Mouse (Mus musculus) heart, postnatal 0 days (tissue): ENCODE measurements around the gene Aprt. TPM values are rescaled to one million over a fixed set of nuclear protein-coding genes. Genes with fewer than 3 reads are reported as not detected.

Experiments used
- ATAC-seq: fragments of 200-750 bp; cut with Nextera tagmentation; 2 replicates; pipeline ENCODE4 v1.8.0; 2017; ENCODE audit warnings: low read depth, moderate number of reproducible peaks, moderate library complexity; ENCODE audit not compliant: insufficient read depth
- DNase-seq: peaks from one replicate; pipeline ENCODE4 v3.0.0-alpha.2; 2016; ENCODE audit warnings: low spot score
- H3K27ac ChIP-seq: fragments of 300-500 bp; sonication (generic); 2 replicates; pipeline ENCODE4 v1.5.1; 2014; ENCODE audit warnings: low read depth, mild to moderate bottlenecking
- H3K27me3 ChIP-seq: fragments of 300-500 bp; sonication (generic); 2 replicates; pipeline ENCODE4 v1.6.1; 2014; ENCODE audit warnings: low read length, mixed read lengths; ENCODE audit not compliant: control insufficient read depth, insufficient read depth
- H3K36me3 ChIP-seq: fragments of 300-500 bp; sonication (generic); replicated peaks from 2 replicates; pipeline ENCODE4 v1.6.1; 2014; ENCODE audit warnings: low read length, mixed read lengths; ENCODE audit not compliant: control insufficient read depth, insufficient read depth
- H3K4me1 ChIP-seq: fragments of 300-500 bp; sonication (generic); 2 replicates; pipeline ENCODE4 v1.6.1; 2014; ENCODE audit warnings: antibody characterized with exemption; ENCODE audit not compliant: control insufficient read depth, insufficient read depth
- H3K4me2 ChIP-seq: fragments of 300-500 bp; sonication (generic); 2 replicates; pipeline ENCODE4 v1.6.1; 2014; ENCODE audit warnings: low read depth, mild to moderate bottlenecking, low read length, moderate library complexity
- H3K4me3 ChIP-seq: fragments of 300-500 bp; sonication (generic); 2 replicates; pipeline ENCODE4 v1.5.1; 2014; ENCODE audit warnings: low read depth, low read length
- H3K9ac ChIP-seq: fragments of 300-500 bp; sonication (generic); replicated peaks from 2 replicates; pipeline ENCODE4 v1.6.1; 2014; ENCODE audit warnings: low read depth, low read length, mixed read lengths
- H3K9me3 ChIP-seq: fragments of 300-500 bp; sonication (generic); replicated peaks from 2 replicates; pipeline ENCODE4 v1.6.1; 2016; ENCODE audit warnings: low read length; ENCODE audit not compliant: control insufficient read depth
- CTCF ChIP-seq: IDR thresholded peaks from 2 replicates; pipeline ENCODE4 v1.5.1; 2016; ENCODE audit warnings: antibody characterized with exemption, control low read depth, low read depth
- EP300 ChIP-seq: IDR thresholded peaks from 2 replicates; pipeline ENCODE4 v1.6.1; 2016; ENCODE audit warnings: antibody characterized with exemption, low read depth
- WGBS: fragments of 180-500 bp; shearing (Covaris S2); extraction: QIAGEN DNeasy Blood & Tissue Kit; methylation state at CpG from one replicate; pipeline ENCODE4 v1.1.7; 2014; 5-methylcytosine and 5-hydroxymethylcytosine counted together
- polyA plus RNA-seq: library from polyadenylated mRNA; unstranded; fragments of >200 nt; fragmentation: Nextera tagmentation; extraction: Ambion mirVana; gene quantifications from 2 replicates; pipeline ENCODE4 v1.2.1, GENCODE M21; 2015
- total RNA-seq: library from RNA; depleted of rRNA; stranded (reverse); fragments of >200 nt; gene quantifications from 2 replicates; pipeline ENCODE4 v1.2.3, GENCODE M21; 2014; ENCODE audit warnings: low replicate concordance

The Aprt gene
- total and polyA plus RNA-seq, 2 experiments from 2014 or later = 112 to 119 TPM

- H3K4me1 ChIP-seq = peaks cover 15% of the 10 kb centered on the region
- H3K27ac ChIP-seq = peak within 1 kb of the TSS; percentile 71
- peak; percentile 81 for DNase-seq
- peak; percentile 78 for ATAC-seq
- TF ChIP-seq CTCF = peak; percentile 100
- TF ChIP-seq EP300 = 0 out of 2 replicates have a peak, but pooled peaks have one; percentile 19
- peak within 1 kb of the TSS; percentile 64 for H3K4me3 ChIP-seq
- H3K36me3 ChIP-seq = no peaks in the 10 kb centered on the region
- peak within 1 kb of the TSS; percentile 67 for H3K4me2 ChIP-seq
- 14% methylated on average over 36 of the region's 56 CpGs for WGBS
- peak within 1 kb of the TSS; percentile 65 for H3K9ac ChIP-seq
- no peaks in the 10 kb centered on the region for H3K9me3 ChIP-seq
- H3K27me3 ChIP-seq = no peaks in the 10 kb centered on the region
Measured at GRCm38 (mm10) chr8:122551265-122552051, 25.3 kb downstream of the Aprt start, which contains the start of gene Piezo1. Piezo1 (minus strand) TSS chr8:122551329.

- ATAC-seq (peak; percentile 30), DNase-seq (no peak)
- Histone ChIP-seq H3K9me3 (no peaks in the 10 kb centered on the region), H3K27ac (peak overlapping the region; percentile 71), H3K4me1 (peaks cover 20% of the 10 kb centered on the region), H3K9ac (peak overlapping the region; percentile 65), H3K4me3 (peak overlapping the region; percentile 64), H3K36me3 (no peaks in the 10 kb centered on the region), H3K27me3 (no peaks in the 10 kb centered on the region), H3K4me2 (peak overlapping the region; percentile 67)
- TF ChIP-seq CTCF (no peak), EP300 (no peak)
- no CpG with 5 or more reads among the region's 43 CpGs for WGBS
Measured at GRCm38 (mm10) chr8:122550995-122551264, 25.8 kb downstream of the Aprt start.

- WGBS = 5% methylated on average over 52 of the region's 52 CpGs
- peak overlapping the region; percentile 64 for H3K4me3 ChIP-seq
- H3K27me3 ChIP-seq = no peaks in the 10 kb centered on the region
- TF ChIP-seq CTCF = no peak
- TF ChIP-seq EP300 = no peak
- peaks cover 23% of the 10 kb centered on the region for H3K4me1 ChIP-seq
- peak overlapping the region; percentile 71 for H3K27ac ChIP-seq
- H3K36me3 ChIP-seq = no peaks in the 10 kb centered on the region
- ATAC-seq (peak; percentile 61), DNase-seq (peak; percentile 39)
- H3K4me2 ChIP-seq = peak overlapping the region; percentile 67
- no peaks in the 10 kb centered on the region for H3K9me3 ChIP-seq
- H3K9ac ChIP-seq = peak overlapping the region; percentile 65
Measured at GRCm38 (mm10) chr8:122550234-122550994, 26.3 kb downstream of the Aprt start.

- TF ChIP-seq EP300 = no peak
- TF ChIP-seq CTCF = no peak
- H3K4me3 ChIP-seq = peak overlapping the region; percentile 64; the same call in 1 of the 2 replicates
- H3K4me2 ChIP-seq = peak overlapping the region; percentile 67
- no peak for ATAC-seq
- H3K36me3 ChIP-seq = no peaks in the 10 kb centered on the region
- H3K27ac ChIP-seq = peak overlapping the region; percentile 63
- peaks cover 23% of the 10 kb centered on the region for H3K4me1 ChIP-seq
- 58% methylated on average over 3 of the region's 3 CpGs for WGBS
- peak overlapping the region; percentile 65; the same call in 1 of the 2 replicates for H3K9ac ChIP-seq
- no peaks in the 10 kb centered on the region for H3K9me3 ChIP-seq
- no peak for DNase-seq
- no peaks in the 10 kb centered on the region for H3K27me3 ChIP-seq
Measured at GRCm38 (mm10) chr8:122548891-122549439, 27.7 kb downstream of the Aprt start.

GRCm38 (mm10) chr8:122548331-122548730, 28.4 kb downstream of the Aprt start:
- no peak for ATAC-seq
- Histone ChIP-seq H3K9me3 (no peaks in the 10 kb centered on the region), H3K9ac (no peak overlapping the region; the same call in 1 of the 2 replicates), H3K4me2 (peak overlapping the region; percentile 67), H3K36me3 (no peaks in the 10 kb centered on the region), H3K4me1 (peaks cover 23% of the 10 kb centered on the region), H3K27me3 (no peaks in the 10 kb centered on the region), H3K27ac (peak overlapping the region; percentile 63), H3K4me3 (no peak overlapping the region)
- 71% methylated on average over 13 of the region's 13 CpGs for WGBS
- no peak for DNase-seq
- TF ChIP-seq EP300 = no peak
- TF ChIP-seq CTCF = no peak
